Mouse (Mus musculus) forebrain, embryonic 16.5 days (tissue): ENCODE results near the gene Zfp341. TPM values are rescaled to one million over a fixed set of nuclear protein-coding genes. Genes with fewer than 3 reads are reported as not detected.

ENCODE experiments used
- ATAC-seq: fragments of 200-750 bp; cut with Nextera tagmentation; 2 replicates; pipeline ENCODE4 v1.8.0; 2017; ENCODE audit warnings: mild to moderate bottlenecking, moderate library complexity
- H3K27ac ChIP-seq: fragments of 300-500 bp; sonication (generic); 2 replicates; pipeline ENCODE4 v1.5.1; 2014; ENCODE audit warnings: low read length, control low read depth
- H3K27me3 ChIP-seq: fragments of 300-500 bp; sonication (generic); replicated peaks from 2 replicates; pipeline ENCODE4 v1.6.1; 2014; ENCODE audit warnings: low read length; ENCODE audit not compliant: control insufficient read depth, insufficient read depth
- H3K36me3 ChIP-seq: fragments of 300-500 bp; sonication (generic); 2 replicates; pipeline ENCODE4 v1.6.1; 2014; ENCODE audit not compliant: control insufficient read depth, insufficient read depth
- H3K4me1 ChIP-seq: fragments of 300-500 bp; sonication (generic); replicated peaks from 2 replicates; pipeline ENCODE4 v1.6.1; 2014; ENCODE audit warnings: low read length; ENCODE audit not compliant: control insufficient read depth, insufficient read depth
- H3K4me2 ChIP-seq: fragments of 300-500 bp; sonication (generic); 2 replicates; pipeline ENCODE4 v1.6.1; 2014; ENCODE audit warnings: mild to moderate bottlenecking, low read length, control low read depth
- H3K4me3 ChIP-seq: fragments of 300-500 bp; sonication (generic); replicated peaks from 2 replicates; pipeline ENCODE4 v1.5.1; 2014; ENCODE audit warnings: mild to moderate bottlenecking, low read length, control low read depth
- H3K9ac ChIP-seq: fragments of 300-500 bp; sonication (generic); replicated peaks from 2 replicates; pipeline ENCODE4 v1.6.1; 2014; ENCODE audit warnings: low read depth, low read length, control low read depth
- H3K9me3 ChIP-seq: fragments of 300-500 bp; sonication (generic); 2 replicates; pipeline ENCODE4 v1.6.1; 2016; ENCODE audit warnings: low read length; ENCODE audit not compliant: control insufficient read depth
- WGBS: fragments of 180-500 bp; shearing (Covaris S2); extraction: QIAGEN DNeasy Blood & Tissue Kit; methylation state at CpG from one replicate; pipeline ENCODE4 v1.1.7; 2014; 5-methylcytosine and 5-hydroxymethylcytosine counted together
- polyA plus RNA-seq: library from polyadenylated mRNA; unstranded; fragments of >200 nt; fragmentation: Nextera tagmentation; extraction: Ambion mirVana; gene quantifications from 2 replicates; pipeline ENCODE4 v1.2.1, GENCODE M21; 2015

Zfp341 gene
- polyA plus RNA-seq, 1 experiment from 2014 or later = 3.3 TPM

- WGBS = 93% methylated on average over 14 of the region's 14 CpGs
- no peak for ATAC-seq
- Histone ChIP-seq H3K36me3 (0 out of 2 replicates have a peak, but pooled peaks cover 6% of the 10 kb centered on the region), H3K9me3 (no peaks in the 10 kb centered on the region), H3K27me3 (no peaks in the 10 kb centered on the region), H3K4me1 (peaks cover 9% of the 10 kb centered on the region), H3K27ac (no peak overlapping the region), H3K4me2 (no peak overlapping the region), H3K4me3 (no peak overlapping the region), H3K9ac (no peak overlapping the region)
Measured at GRCm38 (mm10) chr2:154689391-154689790, 76.3 kb downstream of the Zfp341 start.

DNA sequence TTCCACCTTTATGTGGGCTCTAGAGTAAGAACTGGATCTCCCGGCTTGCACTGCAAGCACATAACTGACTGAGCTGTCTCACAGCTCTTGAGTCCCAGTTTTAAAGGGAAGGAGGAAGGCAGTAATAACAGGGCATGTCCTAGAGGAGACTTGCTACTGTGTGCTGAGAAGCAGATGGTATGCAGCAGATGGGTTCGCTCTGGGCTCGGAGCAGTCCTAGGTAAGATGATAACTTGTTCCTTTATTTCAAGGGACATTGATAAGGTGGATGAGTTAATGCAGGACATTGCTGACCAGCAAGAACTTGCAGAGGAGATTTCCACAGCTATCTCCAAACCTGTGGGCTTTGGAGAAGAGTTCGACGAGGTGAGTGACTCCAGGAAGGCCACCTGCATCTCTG lies 77.9 kb downstream of the Zfp341 start:
- Histone ChIP-seq H3K9me3 (no peaks in the 10 kb centered on the region), H3K9ac (no peak overlapping the region), H3K4me3 (no peak overlapping the region), H3K27ac (no peak overlapping the region), H3K4me2 (no peak overlapping the region), H3K27me3 (no peaks in the 10 kb centered on the region), H3K4me1 (peaks cover 2% of the 10 kb centered on the region; the same call in 1 of the 2 replicates), H3K36me3 (peaks cover 10% of the 10 kb centered on the region; the same call in 1 of the 2 replicates)
- WGBS = 91% methylated on average over 5 of the region's 5 CpGs
- ATAC-seq = no peak

- H3K9me3 ChIP-seq = no peaks in the 10 kb centered on the region
- 67% methylated on average over 11 of the region's 11 CpGs for WGBS
- no peak overlapping the region for H3K27ac ChIP-seq
- no peaks in the 10 kb centered on the region for H3K27me3 ChIP-seq
- peak; percentile 55; the same call in 1 of the 2 replicates for ATAC-seq
- peaks cover 2% of the 10 kb centered on the region; the same call in 1 of the 2 replicates for H3K4me1 ChIP-seq
- H3K4me2 ChIP-seq = no peak overlapping the region
- H3K4me3 ChIP-seq = no peak overlapping the region
- H3K36me3 ChIP-seq = peaks cover 10% of the 10 kb centered on the region; the same call in 1 of the 2 replicates
- no peak overlapping the region for H3K9ac ChIP-seq
Measured at GRCm38 (mm10) chr2:154693186-154693940, 80.3 kb downstream of the Zfp341 start.

DNA sequence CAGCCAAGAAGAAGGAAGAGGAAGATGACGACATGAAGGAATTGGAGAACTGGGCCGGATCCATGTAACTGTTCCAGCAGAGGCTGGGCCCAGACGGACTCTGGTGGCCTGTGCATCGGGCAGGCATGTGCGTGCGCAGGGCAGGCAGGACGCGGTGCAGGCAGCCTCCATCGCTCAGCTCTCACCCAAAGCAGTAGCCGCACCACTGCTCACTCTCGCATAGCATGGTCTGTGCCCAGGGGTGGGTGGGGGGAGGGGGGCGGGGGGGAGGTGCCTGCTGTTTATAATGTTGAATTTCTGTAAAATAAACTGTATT lies 80.8 kb downstream of the Zfp341 start:
- 88% methylated on average over 9 of the region's 12 CpGs for WGBS
- Histone ChIP-seq H3K4me2 (no peak overlapping the region), H3K9me3 (no peaks in the 10 kb centered on the region), H3K27me3 (no peaks in the 10 kb centered on the region), H3K27ac (no peak overlapping the region), H3K36me3 (peaks cover 10% of the 10 kb centered on the region; the same call in 1 of the 2 replicates), H3K4me1 (peaks cover 2% of the 10 kb centered on the region; the same call in 1 of the 2 replicates), H3K4me3 (no peak overlapping the region), H3K9ac (no peak overlapping the region)
- ATAC-seq = no peak

- Histone ChIP-seq H3K27ac (no peak overlapping the region), H3K9ac (no peak overlapping the region), H3K9me3 (no peaks in the 10 kb centered on the region), H3K27me3 (no peaks in the 10 kb centered on the region), H3K4me1 (peaks cover 2% of the 10 kb centered on the region; the same call in 1 of the 2 replicates), H3K36me3 (peaks cover 10% of the 10 kb centered on the region; the same call in 1 of the 2 replicates), H3K4me3 (no peak overlapping the region), H3K4me2 (no peak overlapping the region)
- WGBS = 77% methylated on average over 8 of the region's 8 CpGs
- no peak for ATAC-seq
Measured at GRCm38 (mm10) chr2:154695690-154696089, 82.6 kb downstream of the Zfp341 start.

Other genes with a start within 250 kb of the Zfp341 start
- gene Cdk5rap1, start 240.3 kb upstream of the Zfp341 start, polyA plus RNA-seq = 16.2 and 16.7 TPM in 2 replicates
- 10.0 and 10.4 TPM in 2 replicates for gene Snta1, start 205.2 kb upstream of the Zfp341 start, polyA plus RNA-seq
- gene Cbfa2t2, start 176.8 kb upstream of the Zfp341 start, polyA plus RNA-seq = 73.3 and 83.6 TPM in 2 replicates
- gene 1700003F12Rik, start 66.2 kb upstream of the Zfp341 start, polyA plus RNA-seq = 1.9 and 2.9 TPM in 2 replicates
- 0.37 and 0.86 TPM in 2 replicates for gene Actl10, start 61.5 kb upstream of the Zfp341 start, polyA plus RNA-seq
- 22.0 and 27.1 TPM in 2 replicates for gene Necab3, start 54.4 kb upstream of the Zfp341 start, polyA plus RNA-seq
- 10.8 and 12.1 TPM in 2 replicates for gene E2f1, start 43.4 kb upstream of the Zfp341 start, polyA plus RNA-seq
- gene Pxmp4, start 9.6 kb upstream of the Zfp341 start, polyA plus RNA-seq = 12.0 and 14.8 TPM in 2 replicates
- gene 4930519P11Rik, start 140 bp downstream of the Zfp341 start, polyA plus RNA-seq = not detected in 2 replicates
- 18.5 and 19.5 TPM in 2 replicates for gene Chmp4b, start 38.4 kb downstream of the Zfp341 start, polyA plus RNA-seq
- not detected in 2 replicates for gene Gm14214, start 156.7 kb downstream of the Zfp341 start, polyA plus RNA-seq
- gene Raly, start 177.8 kb downstream of the Zfp341 start, polyA plus RNA-seq = 35.0 and 47.7 TPM in 2 replicates
- gene a, start 178.1 kb downstream of the Zfp341 start, polyA plus RNA-seq = 0.73 and 0.94 TPM in 2 replicates